Mouse (Mus musculus) hindbrain, embryonic 14.5 days (tissue): ENCODE data around the gene Hvcn1. TPM values are rescaled to one million over a fixed set of nuclear protein-coding genes. Genes with fewer than 3 reads are reported as not detected.

ENCODE experiments used
- ATAC-seq: fragments of 200-750 bp; cut with Nextera tagmentation; 2 replicates; pipeline ENCODE4 v1.8.0; 2017; ENCODE audit warnings: moderate number of reproducible peaks, mild to moderate bottlenecking, moderate TSS enrichment, moderate library complexity; ENCODE audit not compliant: low FRiP score
- DNase-seq: peaks from one replicate; pipeline ENCODE4 v3.0.0-alpha.2; 2015; ENCODE audit warnings: low spot score
- H3K27ac ChIP-seq: fragments of 300-500 bp; sonication (generic); 2 replicates; pipeline ENCODE4 v1.5.1; 2014; ENCODE audit warnings: mild to moderate bottlenecking, moderate library complexity
- H3K27me3 ChIP-seq: fragments of 300-500 bp; sonication (generic); 2 replicates; pipeline ENCODE4 v1.6.1; 2014; ENCODE audit warnings: mild to moderate bottlenecking, low read length, mixed read lengths; ENCODE audit not compliant: control insufficient read depth, insufficient read depth
- H3K36me3 ChIP-seq: fragments of 300-500 bp; sonication (generic); replicated peaks from 2 replicates; pipeline ENCODE4 v1.6.1; 2014; ENCODE audit not compliant: control insufficient read depth, insufficient read depth
- H3K4me1 ChIP-seq: fragments of 300-500 bp; sonication (generic); replicated peaks from 2 replicates; pipeline ENCODE4 v1.6.1; 2014; ENCODE audit warnings: antibody characterized with exemption, low read length, mixed read lengths; ENCODE audit not compliant: control insufficient read depth, insufficient read depth
- H3K4me2 ChIP-seq: fragments of 300-500 bp; sonication (generic); replicated peaks from 2 replicates; pipeline ENCODE4 v1.6.1; 2014; ENCODE audit warnings: mild to moderate bottlenecking, moderate library complexity
- H3K4me3 ChIP-seq: fragments of 300-500 bp; sonication (generic); replicated peaks from 2 replicates; pipeline ENCODE4 v1.5.1; 2014; ENCODE audit warnings: mild to moderate bottlenecking, low read length
- H3K9ac ChIP-seq: fragments of 300-500 bp; sonication (generic); 2 replicates; pipeline ENCODE4 v1.6.1; 2014
- H3K9me3 ChIP-seq: fragments of 300-500 bp; sonication (generic); 2 replicates; pipeline ENCODE4 v1.6.1; 2016; ENCODE audit warnings: low read length; ENCODE audit not compliant: control insufficient read depth
- WGBS: fragments of 180-500 bp; shearing (Covaris S2); extraction: QIAGEN DNeasy Blood & Tissue Kit; methylation state at CpG from one replicate; pipeline ENCODE4 v1.1.7; 2014; 5-methylcytosine and 5-hydroxymethylcytosine counted together
- polyA plus RNA-seq: library from polyadenylated mRNA; unstranded; fragments of >200 nt; fragmentation: Nextera tagmentation; extraction: Ambion mirVana; gene quantifications from 2 replicates; pipeline ENCODE4 v1.2.1, GENCODE M21; 2014

The Hvcn1 gene
- polyA plus RNA-seq, 1 experiment from 2014 or later = 1.5 TPM

DNA sequence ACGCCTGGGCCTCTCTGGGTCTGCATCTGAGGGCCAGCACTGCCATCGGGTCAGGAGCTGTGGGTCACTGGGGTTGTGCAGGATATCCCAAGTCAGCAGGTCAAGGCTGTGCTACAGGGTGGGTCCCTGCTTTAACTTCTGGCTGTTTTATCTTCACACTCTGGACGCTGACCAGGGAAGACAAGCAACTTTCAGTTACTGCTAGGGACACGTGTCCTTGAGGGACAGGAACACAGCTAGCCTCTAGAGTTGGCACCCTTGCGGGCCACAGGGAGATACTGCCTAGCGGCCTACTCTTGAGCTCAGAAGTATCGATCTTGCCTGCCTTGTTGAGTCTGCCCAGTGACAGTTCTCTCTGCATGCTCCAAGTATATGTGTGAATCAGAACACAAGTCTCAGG, 33.0 kb downstream of the Hvcn1 start:
- no peak for DNase-seq
- Histone ChIP-seq H3K27ac (no peak overlapping the region), H3K4me2 (no peak overlapping the region), H3K4me3 (no peak overlapping the region), H3K4me1 (peaks cover 5% of the 10 kb centered on the region; the same call in 1 of the 2 replicates), H3K27me3 (no peaks in the 10 kb centered on the region), H3K36me3 (peaks cover 8% of the 10 kb centered on the region), H3K9me3 (no peaks in the 10 kb centered on the region), H3K9ac (no peak overlapping the region)
- no peak for ATAC-seq
- WGBS = 88% methylated on average over 7 of the region's 7 CpGs

- Histone ChIP-seq H3K4me3 (no peak overlapping the region), H3K9ac (no peak overlapping the region), H3K4me2 (no peak overlapping the region), H3K27ac (no peak overlapping the region), H3K4me1 (peaks cover 5% of the 10 kb centered on the region; the same call in 1 of the 2 replicates), H3K27me3 (no peaks in the 10 kb centered on the region), H3K36me3 (peaks cover 10% of the 10 kb centered on the region), H3K9me3 (no peaks in the 10 kb centered on the region)
- ATAC-seq = no peak
- WGBS = 84% methylated on average over 11 of the region's 11 CpGs
- DNase-seq = no peak
Observed at GRCm38 (mm10) chr5:122240521-122240920, 33.9 kb downstream of the Hvcn1 start.

GRCm38 (mm10) chr5:122240989-122241388, 34.4 kb downstream of the Hvcn1 start:
- DNase-seq = no peak
- Histone ChIP-seq H3K9me3 (no peaks in the 10 kb centered on the region), H3K4me2 (no peak overlapping the region), H3K27me3 (no peaks in the 10 kb centered on the region), H3K36me3 (peaks cover 15% of the 10 kb centered on the region), H3K9ac (no peak overlapping the region), H3K4me1 (peaks cover 5% of the 10 kb centered on the region; the same call in 1 of the 2 replicates), H3K4me3 (no peak overlapping the region), H3K27ac (no peak overlapping the region)
- 50% methylated on average over 1 of the region's 1 CpGs for WGBS
- ATAC-seq = no peak

DNA sequence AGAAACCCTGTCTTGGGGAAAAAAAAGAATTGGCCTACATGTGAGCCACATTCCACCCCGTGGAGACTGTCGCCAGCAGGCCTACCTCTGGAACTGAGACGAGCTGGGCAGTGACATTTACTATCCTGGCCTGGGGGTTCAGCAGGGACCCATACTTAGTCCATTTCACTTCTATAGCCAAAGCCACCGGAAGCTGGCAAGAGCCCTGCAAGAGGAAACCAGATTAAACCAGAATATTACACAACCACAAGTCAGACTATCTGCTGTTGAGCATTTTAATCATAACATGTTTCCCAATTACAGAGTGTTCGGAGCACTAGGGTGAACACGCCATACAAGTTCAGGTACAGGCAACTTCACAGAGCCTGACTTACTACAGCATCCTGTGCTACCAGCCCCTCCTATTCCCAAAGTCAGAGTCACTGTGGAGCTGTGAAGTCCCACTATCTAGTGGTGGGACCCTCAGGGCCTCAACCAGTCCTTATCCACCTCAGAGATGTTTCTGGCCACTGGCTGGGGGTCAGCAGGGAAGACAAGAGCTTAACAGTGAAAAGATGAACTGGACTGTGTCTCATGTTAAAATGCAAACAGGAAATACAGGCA, 36.0 kb downstream of the Hvcn1 start:
- WGBS = 92% methylated on average over 6 of the region's 6 CpGs
- H3K9me3 ChIP-seq = no peaks in the 10 kb centered on the region
- no peak for DNase-seq

GRCm38 (mm10) chr5:122243781-122244523, 37.3 kb downstream of the Hvcn1 start:
- no peak overlapping the region for H3K27ac ChIP-seq
- H3K36me3 ChIP-seq = peaks cover 45% of the 10 kb centered on the region
- peaks cover 5% of the 10 kb centered on the region; the same call in 1 of the 2 replicates for H3K4me1 ChIP-seq
- H3K9ac ChIP-seq = no peak overlapping the region
- DNase-seq (no peak), ATAC-seq (no peak)
- no peak overlapping the region for H3K4me3 ChIP-seq
- no peaks in the 10 kb centered on the region for H3K9me3 ChIP-seq
- H3K4me2 ChIP-seq = no peak overlapping the region
- H3K27me3 ChIP-seq = no peaks in the 10 kb centered on the region
- WGBS = 66% methylated on average over 17 of the region's 17 CpGs

More for the DNA sequence above, 36.0 kb downstream of the Hvcn1 start:
- H3K36me3 ChIP-seq = peaks cover 31% of the 10 kb centered on the region
- no peak overlapping the region for H3K9ac ChIP-seq
- ATAC-seq = no peak
- H3K27ac ChIP-seq = no peak overlapping the region
- H3K4me1 ChIP-seq = peaks cover 5% of the 10 kb centered on the region; the same call in 1 of the 2 replicates
- no peaks in the 10 kb centered on the region for H3K27me3 ChIP-seq
- no peak overlapping the region for H3K4me3 ChIP-seq
- H3K4me2 ChIP-seq = no peak overlapping the region

- Histone ChIP-seq H3K9ac (no peak overlapping the region), H3K36me3 (peaks cover 51% of the 10 kb centered on the region), H3K4me1 (peaks cover 5% of the 10 kb centered on the region; the same call in 1 of the 2 replicates), H3K27me3 (no peaks in the 10 kb centered on the region), H3K4me3 (no peak overlapping the region), H3K27ac (no peak overlapping the region), H3K9me3 (no peaks in the 10 kb centered on the region), H3K4me2 (no peak overlapping the region)
- DNase-seq (no peak), ATAC-seq (no peak)
- WGBS = 57% methylated on average over 3 of the region's 3 CpGs
Observed at GRCm38 (mm10) chr5:122245186-122245585, 38.6 kb downstream of the Hvcn1 start.

GRCm38 (mm10) chr5:122246547-122247167, 40.1 kb downstream of the Hvcn1 start:
- WGBS = 88% methylated on average over 10 of the region's 10 CpGs

DNA sequence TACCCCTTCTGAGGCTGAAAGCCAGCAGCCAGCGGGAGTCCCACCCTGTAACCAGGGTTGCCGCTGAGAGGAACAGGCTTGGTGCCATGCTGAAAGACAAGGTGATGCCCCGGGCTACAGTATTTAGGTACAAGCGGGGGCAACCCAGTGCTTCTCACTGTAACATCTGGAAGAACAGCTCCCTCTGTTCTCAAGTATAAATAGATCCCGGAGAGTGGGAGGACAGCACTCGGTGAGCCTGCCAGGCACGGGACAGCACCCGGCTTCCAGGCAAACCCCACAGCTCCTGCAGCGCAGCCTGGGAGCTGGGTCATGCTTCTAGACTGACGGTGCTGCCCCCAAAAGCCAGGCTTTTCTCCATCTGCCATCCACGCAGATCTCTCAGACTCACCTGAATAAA, 40.9 kb downstream of the Hvcn1 start:
- Histone ChIP-seq H3K36me3 (peaks cover 52% of the 10 kb centered on the region), H3K27ac (no peak overlapping the region), H3K4me3 (no peak overlapping the region), H3K4me1 (peaks cover 5% of the 10 kb centered on the region; the same call in 1 of the 2 replicates), H3K27me3 (no peaks in the 10 kb centered on the region), H3K4me2 (no peak overlapping the region), H3K9ac (no peak overlapping the region), H3K9me3 (no peaks in the 10 kb centered on the region)
- 94% methylated on average over 11 of the region's 11 CpGs for WGBS
- DNase-seq (no peak), ATAC-seq (no peak)

More at GRCm38 (mm10) chr5:122246547-122247167, 40.1 kb downstream of the Hvcn1 start:
- ATAC-seq (no peak), DNase-seq (no peak)
- Histone ChIP-seq H3K4me1 (peaks cover 5% of the 10 kb centered on the region; the same call in 1 of the 2 replicates), H3K36me3 (peaks cover 50% of the 10 kb centered on the region), H3K4me2 (no peak overlapping the region), H3K9me3 (no peaks in the 10 kb centered on the region), H3K4me3 (no peak overlapping the region), H3K27ac (no peak overlapping the region), H3K27me3 (no peaks in the 10 kb centered on the region), H3K9ac (no peak overlapping the region)

GRCm38 (mm10) chr5:122247934-122248333, 41.3 kb downstream of the Hvcn1 start:
- Histone ChIP-seq H3K4me2 (no peak overlapping the region), H3K36me3 (peaks cover 52% of the 10 kb centered on the region), H3K9ac (no peak overlapping the region), H3K27ac (no peak overlapping the region), H3K9me3 (no peaks in the 10 kb centered on the region), H3K27me3 (no peaks in the 10 kb centered on the region), H3K4me1 (peaks cover 5% of the 10 kb centered on the region; the same call in 1 of the 2 replicates), H3K4me3 (no peak overlapping the region)
- DNase-seq = no peak
- WGBS = 96% methylated on average over 7 of the region's 7 CpGs
- no peak for ATAC-seq
